Mouse (Mus musculus) thymus, adult 2 months (tissue): ENCODE measurements around the gene 3110082J24Rik. TPM values are rescaled to one million over a fixed set of nuclear protein-coding genes. Genes with fewer than 3 reads are reported as not detected.
"Not testable (repeated sequence)": the region's sequence is repeated elsewhere in the genome, so short reads cannot be mapped to it uniquely, and the experiment has no call there.

Experiments
- DNase-seq: peaks from one replicate; pipeline ENCODE4 v3.0.0; 2021
- H3K27ac ChIP-seq: fragments of 200-500 bp; 2 replicates; pipeline ENCODE4 v1.5.1; 2012; ENCODE audit warnings: low read length, control low read depth; ENCODE audit not compliant: control insufficient read depth, insufficient read depth
- H3K27me3 ChIP-seq: fragments of 200-500 bp; 2 replicates; pipeline ENCODE4 v1.6.1; 2012; ENCODE audit warnings: mild to moderate bottlenecking, low read length, moderate library complexity, mixed read lengths; ENCODE audit not compliant: control insufficient read depth, insufficient read depth
- H3K36me3 ChIP-seq: fragments of 200-500 bp; 2 replicates; pipeline ENCODE4 v1.6.1; 2012; ENCODE audit warnings: mild to moderate bottlenecking, low read length, moderate library complexity; ENCODE audit not compliant: control insufficient read depth, insufficient read depth
- H3K4me1 ChIP-seq: fragments of 200-500 bp; replicated peaks from 2 replicates; pipeline ENCODE4 v1.6.1; 2012; ENCODE audit warnings: low read length; ENCODE audit not compliant: control insufficient read depth, insufficient read depth
- H3K4me3 ChIP-seq: fragments of 200-500 bp; 2 replicates; pipeline ENCODE4 v1.5.1; 2012; ENCODE audit warnings: mild to moderate bottlenecking, low read length, control low read depth, moderate library complexity; ENCODE audit not compliant: control insufficient read depth, insufficient read depth
- CTCF ChIP-seq: fragments of 200-500 bp; IDR thresholded peaks from 2 replicates; pipeline ENCODE4 v1.5.1; 2012; ENCODE audit warnings: mild to moderate bottlenecking, control low read depth, low read length, moderate library complexity, borderline replicate concordance; ENCODE audit not compliant: control insufficient read depth, poor library complexity, insufficient read depth; ENCODE audit errors: extremely low read depth
- POLR2A ChIP-seq: fragments of 200-500 bp; IDR thresholded peaks from 2 replicates; pipeline ENCODE4 v1.6.1; 2012; ENCODE audit warnings: mild to moderate bottlenecking, low read length, control low read depth, moderate library complexity; ENCODE audit not compliant: control insufficient read depth, poor library complexity, insufficient read depth; ENCODE audit errors: extremely low read depth
- WGBS: fragments of 180-500 bp; shearing (Covaris S2); methylation state at CpG from one replicate; pipeline ENCODE4 v1.1.7; 2018; 5-methylcytosine and 5-hydroxymethylcytosine counted together
- polyA plus RNA-seq: library from polyadenylated mRNA; depleted of rRNA; stranded (reverse); fragments of >200 nt; gene quantifications from 2 replicates; pipeline ENCODE4 v1.2.3, GENCODE M21; 2012; rRNA removed

3110082J24Rik gene
- polyA plus RNA-seq, 1 experiment = not detected

- no peak for DNase-seq
- H3K4me1 ChIP-seq = peaks cover 4% of the 10 kb centered on the region
- TF ChIP-seq POLR2A (no peak), CTCF (no peak)
- no peak overlapping the region for H3K4me3 ChIP-seq
- peaks cover 22% of the 10 kb centered on the region for H3K36me3 ChIP-seq
- 83% methylated on average over 6 of the region's 6 CpGs for WGBS
- no peak overlapping the region for H3K27ac ChIP-seq
- H3K27me3 ChIP-seq = no peaks in the 10 kb centered on the region
Observed at GRCm38 (mm10) chr5:30071677-30072076, 34.2 kb downstream of the 3110082J24Rik start.

DNA sequence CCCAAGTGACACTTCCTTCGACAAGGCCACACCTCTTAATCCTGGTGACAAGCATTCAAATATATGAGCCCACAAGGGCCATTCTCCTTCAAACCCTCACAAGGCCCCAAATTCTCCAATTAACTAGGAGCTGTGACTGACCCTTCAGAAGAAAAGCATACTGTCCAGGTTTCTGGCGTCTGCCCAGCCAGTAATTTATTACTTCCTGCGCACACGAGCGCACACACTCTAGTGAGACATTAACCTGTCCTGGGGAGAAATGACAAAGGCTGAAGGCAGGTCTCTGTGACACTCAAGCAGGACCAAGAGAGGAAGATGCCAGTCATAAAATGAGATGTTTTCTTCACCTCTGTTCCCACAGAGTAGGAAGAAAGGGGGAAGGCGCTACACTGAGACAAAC is 38.2 kb downstream of the 3110082J24Rik start:
- H3K4me3 ChIP-seq = no peak overlapping the region
- H3K27me3 ChIP-seq = no peaks in the 10 kb centered on the region
- peaks cover 4% of the 10 kb centered on the region for H3K4me1 ChIP-seq
- no peak for TF ChIP-seq CTCF
- TF ChIP-seq POLR2A = no peak
- no peak for DNase-seq
- H3K27ac ChIP-seq = no peak overlapping the region
- 80% methylated on average over 6 of the region's 6 CpGs for WGBS
- H3K36me3 ChIP-seq = peaks cover 40% of the 10 kb centered on the region

GRCm38 (mm10) chr5:30059607-30060006 is 46.3 kb downstream of the 3110082J24Rik start:
- 96% methylated on average over 5 of the region's 5 CpGs for WGBS

DNA sequence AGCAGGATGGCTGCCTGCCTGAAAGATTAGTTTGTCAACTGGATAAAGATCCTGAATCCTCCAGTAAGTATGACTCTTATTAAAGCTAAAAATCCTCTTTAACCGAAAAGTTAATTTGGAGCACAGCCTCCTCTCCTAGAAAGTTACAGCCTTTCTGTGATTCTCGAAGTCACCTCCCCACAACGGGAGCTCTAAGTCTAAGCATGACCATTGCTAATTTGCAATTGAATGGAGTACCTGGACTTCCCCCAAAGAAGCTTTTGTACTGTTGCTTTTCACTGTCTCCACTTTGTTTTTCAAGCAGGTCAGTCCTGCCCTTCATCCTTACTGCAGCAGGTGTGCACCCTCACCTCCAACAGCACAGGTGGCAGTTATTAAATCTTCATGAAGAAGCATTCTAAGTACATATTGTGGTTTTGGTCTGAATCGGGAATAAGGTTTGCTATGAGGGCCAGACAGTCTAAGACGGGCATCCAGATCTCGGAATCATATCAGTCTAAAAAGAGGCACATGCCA is 47.6 kb downstream of the 3110082J24Rik start:
- H3K4me3 ChIP-seq = no peak overlapping the region
- H3K27ac ChIP-seq = no peak overlapping the region
- TF ChIP-seq POLR2A = no peak
- no peak for TF ChIP-seq CTCF
- H3K36me3 ChIP-seq = peaks cover 27% of the 10 kb centered on the region
- no peaks in the 10 kb centered on the region for H3K4me1 ChIP-seq
- WGBS = 94% methylated on average over 6 of the region's 6 CpGs
- no peak for DNase-seq
- no peaks in the 10 kb centered on the region for H3K27me3 ChIP-seq

More at GRCm38 (mm10) chr5:30059607-30060006, 46.3 kb downstream of the 3110082J24Rik start:
- H3K27ac ChIP-seq, H3K27me3 ChIP-seq, DNase-seq, H3K4me1 ChIP-seq, H3K4me3 ChIP-seq: not testable (repeated sequence)
- peaks cover 37% of the 10 kb centered on the region for H3K36me3 ChIP-seq

Other genes with a start within 250 kb of the 3110082J24Rik start
- gene Il6, start 93.0 kb downstream of the 3110082J24Rik start, polyA plus RNA-seq = 0.20 TPM in 1 of 2 replicates, not detected in the other
- gene Tyms, start 32.5 kb downstream of the 3110082J24Rik start, polyA plus RNA-seq = 130 and 174 TPM in 2 replicates
- gene Garem2, start 925 bp downstream of the 3110082J24Rik start, polyA plus RNA-seq = 0.09 and 0.13 TPM in 2 replicates
- 73.8 and 80.5 TPM in 2 replicates for gene Hadha, start 49.1 kb upstream of the 3110082J24Rik start, polyA plus RNA-seq
- gene Hadhb, start 49.2 kb upstream of the 3110082J24Rik start, polyA plus RNA-seq = 111 and 140 TPM in 2 replicates
- gene Adgrf3, start 99.6 kb upstream of the 3110082J24Rik start, polyA plus RNA-seq = 0.30 and 0.31 TPM in 2 replicates
- 32.2 and 33.4 TPM in 2 replicates for gene Selenoi, start 126.5 kb upstream of the 3110082J24Rik start, polyA plus RNA-seq
- 1.1 and 1.4 TPM in 2 replicates for gene Drc1, start 175.3 kb upstream of the 3110082J24Rik start, polyA plus RNA-seq